Mouse (Mus musculus) MEL-GATA-1-ER (cell line): Measurements from ENCODE around the gene Ssty2.
"Not testable (repeated sequence)": the region's sequence is repeated elsewhere in the genome, so short reads cannot be mapped to it uniquely, and the experiment has no call there.

Experiments used
- DNase-seq: peaks from one replicate; pipeline ENCODE4 v3.0.0-alpha.2; 2012; ENCODE audit warnings: low read depth; ENCODE audit errors: extremely low read depth

Ssty2 gene

DNA sequence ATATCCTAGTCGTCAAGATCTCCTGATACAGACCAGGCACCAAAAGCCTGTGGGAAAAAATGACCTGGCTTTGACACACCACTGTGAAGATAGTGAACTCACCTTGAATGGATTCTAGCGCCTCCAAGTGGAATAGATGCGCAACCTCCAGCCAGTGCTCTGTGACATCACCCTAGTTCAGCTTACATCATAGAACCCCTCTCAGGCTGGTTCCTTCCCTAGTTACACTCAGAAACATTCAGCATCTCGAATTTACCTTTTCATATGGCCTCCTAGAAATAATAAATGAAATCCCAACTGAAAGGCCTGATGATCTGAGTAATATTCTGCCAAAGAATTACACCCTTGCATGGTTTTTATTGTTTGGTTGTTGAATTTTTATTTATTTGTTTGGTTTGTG lies at the start of gene Ssty2:
Gene Ssty2 (minus strand): TSS at position 101 of the 400 bp plus-strand sequence.
- not testable (repeated sequence) for DNase-seq
